ENCODE assay signal across 8 mouse cellular contexts in the genomic region with DNA sequence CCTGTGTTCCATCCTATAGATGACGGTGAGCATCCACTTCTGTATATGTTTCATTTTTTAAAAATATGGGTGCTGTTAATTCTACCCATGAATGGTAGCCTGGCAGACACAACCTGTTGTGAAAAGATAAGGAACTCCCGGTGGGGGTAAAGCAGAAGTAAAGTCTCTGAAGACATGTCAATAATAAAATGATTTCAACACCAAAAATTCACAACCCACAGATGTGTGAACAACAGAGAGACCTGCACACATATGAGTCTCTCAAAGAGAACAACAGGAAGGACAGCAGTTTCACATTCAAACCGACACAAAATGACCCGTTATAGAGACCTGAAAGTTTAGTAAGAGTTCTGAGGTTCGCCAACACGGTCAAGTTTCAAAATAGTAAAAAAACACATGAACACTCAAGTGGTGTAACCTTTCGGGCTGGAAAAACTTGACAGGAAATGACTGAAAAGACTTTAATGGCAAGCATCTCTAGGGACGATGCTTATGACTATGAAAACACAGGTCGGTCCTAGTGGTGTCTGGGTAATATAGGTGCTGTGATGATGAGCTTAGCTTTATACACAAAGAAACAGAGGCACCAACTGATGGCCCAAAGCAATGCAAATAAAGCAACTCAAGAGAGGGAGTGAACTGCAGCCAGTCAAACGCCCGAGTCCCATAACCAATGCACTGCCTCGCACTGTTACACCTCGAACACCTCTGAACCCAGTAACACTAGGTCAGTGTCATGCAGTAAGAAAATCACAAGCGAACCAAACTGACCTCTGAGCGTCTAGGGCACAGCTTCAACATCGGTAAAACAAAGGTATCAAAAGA. TPM values are rescaled to one million over a fixed set of nuclear protein-coding genes. Genes with fewer than 3 reads are reported as not detected.
DNase-seq lines count a peak whose midpoint lies in the region; ATAC-seq lines count a peak whose summit lies in the region.

No protein-coding gene starts in this region.

- H3K4me3 ChIP-seq in heart, embryonic 12.5 days, result peak overlapping the region; percentile 85
- peak overlapping the region; percentile 65 for H3K4me3 ChIP-seq in hindbrain, embryonic 15.5 days
- H3K4me3 ChIP-seq in midbrain, embryonic 12.5 days, result peak overlapping the region; percentile 81

- H3K4me2 ChIP-seq in heart, embryonic 12.5 days, result peak overlapping the region; percentile 91
- peak overlapping the region; percentile 70 for H3K4me2 ChIP-seq in hindbrain, embryonic 15.5 days
- peak overlapping the region; percentile 90 for H3K4me2 ChIP-seq in midbrain, embryonic 12.5 days (replicated peaks)

- WGBS in heart, embryonic 12.5 days, result 80% methylated on average over 16 of the region's 16 CpGs
- 89% methylated on average over 16 of the region's 16 CpGs for WGBS in hindbrain, embryonic 15.5 days
- WGBS in midbrain, embryonic 12.5 days, result 84% methylated on average over 16 of the region's 16 CpGs

- H3K4me1 ChIP-seq in heart, embryonic 12.5 days (replicated peaks), result peaks cover 16% of the 10 kb centered on the region
- peaks cover 25% of the 10 kb centered on the region for H3K4me1 ChIP-seq in hindbrain, embryonic 15.5 days (replicated peaks)
- peaks cover 19% of the 10 kb centered on the region for H3K4me1 ChIP-seq in midbrain, embryonic 12.5 days

- no peak for DNase-seq in heart, postnatal 36 days
- peak; percentile 42 for DNase-seq in c-Kit-negative CD71-positive TER-119-positive erythroid progenitor cells, embryonic 14.5 days (ENCODE audit: low read depth, low spot score)
- DNase-seq in thymus, adult 18-20 months, result no peak
- no peak for DNase-seq in MN1 (ENCODE audit: low spot score)
- no peak for DNase-seq in gastrocnemius, adult 18-20 months (ENCODE audit: low spot score)

- H3K9me3 ChIP-seq in heart, embryonic 12.5 days (replicated peaks), result no peaks in the 10 kb centered on the region
- H3K9me3 ChIP-seq in hindbrain, embryonic 15.5 days, result no peaks in the 10 kb centered on the region
- H3K9me3 ChIP-seq in midbrain, embryonic 12.5 days, result no peaks in the 10 kb centered on the region

- H3K9ac ChIP-seq in heart, embryonic 12.5 days, result peak overlapping the region; percentile 89; the same call in 1 of the 2 replicates
- H3K9ac ChIP-seq in hindbrain, embryonic 15.5 days, result no peak overlapping the region
- H3K9ac ChIP-seq in midbrain, embryonic 12.5 days (replicated peaks), result no peak overlapping the region

- intact Hi-C loops in heart, postnatal 36 days (cut with DNase I), result no loop called here

- ATAC-seq in heart, embryonic 12.5 days (ENCODE audit: insufficient number of reproducible peaks, low FRiP score), result no peak
- ATAC-seq in hindbrain, embryonic 15.5 days (ENCODE audit: low FRiP score, low read depth), result no peak
- ATAC-seq in midbrain, embryonic 12.5 days (ENCODE audit: low FRiP score, low read depth), result no peak

- H3K36me3 ChIP-seq in heart, embryonic 12.5 days, result peaks cover 17% of the 10 kb centered on the region
- H3K36me3 ChIP-seq in hindbrain, embryonic 15.5 days, result peaks cover 10% of the 10 kb centered on the region; the same call in 1 of the 2 replicates
- peaks cover 19% of the 10 kb centered on the region for H3K36me3 ChIP-seq in midbrain, embryonic 12.5 days

- no peaks in the 10 kb centered on the region for H3K27me3 ChIP-seq in heart, embryonic 12.5 days (replicated peaks)
- H3K27me3 ChIP-seq in hindbrain, embryonic 15.5 days, result no peaks in the 10 kb centered on the region
- no peaks in the 10 kb centered on the region for H3K27me3 ChIP-seq in midbrain, embryonic 12.5 days

- H3K27ac ChIP-seq in heart, embryonic 12.5 days (ENCODE audit: poor library complexity, severe bottlenecking), result no peak overlapping the region
- H3K27ac ChIP-seq in hindbrain, embryonic 15.5 days (replicated peaks), result no peak overlapping the region
- H3K27ac ChIP-seq in midbrain, embryonic 12.5 days (replicated peaks), result no peak overlapping the region

RNA-seq across cellular contexts. Expression of a gene that starts 1.7 kb away (rescaled TPM):
- polyA plus RNA-seq in heart, embryonic 12.5 days (2016; fragmentation: Nextera tagmentation; extraction: Ambion mirVana), result 79.4 and 80.3 TPM in 2 replicates
- 10 to 100 TPM; 37.0 to 37.2 TPM for total RNA-seq in heart, postnatal 36 days (2021)
- polyA plus RNA-seq in hindbrain, embryonic 15.5 days (2015; fragmentation: Nextera tagmentation; extraction: Ambion mirVana), result 80.9 and 85.9 TPM in 2 replicates
- polyA plus RNA-seq in midbrain, embryonic 12.5 days (2016; fragmentation: Nextera tagmentation; extraction: Ambion mirVana), result 131 and 133 TPM in 2 replicates
- total RNA-seq in gastrocnemius, adult 18-20 months (2021), result 10 to 100 TPM; 29.7 to 32.1 TPM

RNA-seq across cellular contexts. Expression of a gene that starts 1.7 kb away (rescaled TPM):
- 14.4 and 15.4 TPM in 2 replicates for polyA plus RNA-seq in heart, embryonic 12.5 days (2016; fragmentation: Nextera tagmentation; extraction: Ambion mirVana)
- total RNA-seq in heart, postnatal 36 days (2021), result 10 to 100 TPM; 40.4 to 46.7 TPM
- polyA plus RNA-seq in hindbrain, embryonic 15.5 days (2015; fragmentation: Nextera tagmentation; extraction: Ambion mirVana), result 30.8 and 31.1 TPM in 2 replicates
- 29.2 and 31.0 TPM in 2 replicates for polyA plus RNA-seq in midbrain, embryonic 12.5 days (2016; fragmentation: Nextera tagmentation; extraction: Ambion mirVana)
- total RNA-seq in gastrocnemius, adult 18-20 months (2021), result 10 to 100 TPM; 25.5 to 29.4 TPM

RNA-seq across cellular contexts. Expression of a gene that starts 27.1 kb away (rescaled TPM):
- 21.1 and 24.3 TPM in 2 replicates for polyA plus RNA-seq in heart, embryonic 12.5 days (2016; fragmentation: Nextera tagmentation; extraction: Ambion mirVana)
- total RNA-seq in heart, postnatal 36 days (2021), result 10 to 100 TPM; 26.3 to 27.7 TPM
- 29.2 and 32.2 TPM in 2 replicates for polyA plus RNA-seq in hindbrain, embryonic 15.5 days (2015; fragmentation: Nextera tagmentation; extraction: Ambion mirVana)
- 43.7 and 44.6 TPM in 2 replicates for polyA plus RNA-seq in midbrain, embryonic 12.5 days (2016; fragmentation: Nextera tagmentation; extraction: Ambion mirVana)
- 10 to 100 TPM; 14.4 to 16.4 TPM for total RNA-seq in gastrocnemius, adult 18-20 months (2021)
